Mouse (Mus musculus): ENCODE results near the gene Amot. TPM values are rescaled to one million over a fixed set of nuclear protein-coding genes. Genes with fewer than 3 reads are reported as not detected.

The Amot gene
- 7.0 and 8.5 TPM in 2 replicates for polyA plus RNA-seq (2012; rRNA removed)

DNA sequence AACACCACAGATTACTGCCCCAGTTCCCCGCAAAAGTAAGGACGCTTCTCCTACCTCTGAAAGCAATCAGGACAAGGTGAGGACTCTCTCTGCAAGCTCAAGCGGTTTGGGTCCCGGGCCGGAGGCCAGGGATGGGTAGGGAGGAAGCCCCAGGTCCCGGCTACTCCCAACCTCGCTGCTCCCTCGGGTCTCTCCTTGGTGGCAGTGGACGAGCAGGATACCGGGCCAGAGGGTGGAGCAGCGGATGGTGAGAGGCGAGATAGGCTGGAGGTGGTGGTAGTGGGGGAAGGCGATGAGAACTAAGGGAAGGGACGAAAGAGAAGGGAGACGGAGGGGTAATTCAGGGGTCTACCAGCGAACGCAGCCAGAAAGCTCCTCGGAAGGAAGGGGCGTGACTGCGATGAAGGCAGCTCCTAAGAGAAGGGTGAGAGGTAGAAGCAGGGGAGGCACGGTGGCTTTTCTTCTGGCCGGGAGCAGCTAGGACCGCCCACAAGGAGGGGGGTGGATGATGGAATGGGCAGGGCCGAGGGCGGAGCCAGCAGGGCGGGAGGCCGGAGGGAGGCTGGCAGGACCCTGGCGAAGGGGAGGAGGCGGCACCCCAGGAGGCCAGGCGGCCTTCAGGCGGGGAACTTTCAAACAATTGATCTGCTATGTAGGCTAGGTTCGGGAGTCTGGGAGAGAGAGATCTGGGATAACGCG is at the start of gene Amot:
Gene Amot (minus strand): TSS at position 465 of the 699 bp plus-strand sequence.
- Histone ChIP-seq H3K27ac (ENCODE audit: control insufficient read depth, insufficient read depth, low read length) (no peak within 1 kb of the TSS), H3K36me3 (ENCODE audit: control insufficient read depth, insufficient read depth, low read length) (no peaks in the 10 kb centered on the region), H3K4me3 (ENCODE audit: control insufficient read depth, insufficient read depth, low read length) (peak within 1 kb of the TSS; percentile 89), H3K4me1 (replicated peaks; ENCODE audit: control insufficient read depth, insufficient read depth, low read length) (peaks cover 3% of the 10 kb centered on the region; the same call in 1 of the 2 replicates), H3K27me3 (ENCODE audit: control insufficient read depth, insufficient read depth, low read length) (no peaks in the 10 kb centered on the region; the same call in 1 of the 2 replicates)
- DNase-seq, result peak; percentile 76
- WGBS, result 1% methylated on average over 34 of the region's 34 CpGs
- TF ChIP-seq POLR2A (IDR thresholded peaks at IDR 0.05; ENCODE audit: control insufficient read depth, extremely low read depth, insufficient read depth, low read length, poor library complexity) (no peak), CTCF (IDR thresholded peaks at IDR 0.05; ENCODE audit: borderline replicate concordance, control insufficient read depth, extremely low read depth, insufficient read depth, low read length, poor library complexity) (no peak)

DNA sequence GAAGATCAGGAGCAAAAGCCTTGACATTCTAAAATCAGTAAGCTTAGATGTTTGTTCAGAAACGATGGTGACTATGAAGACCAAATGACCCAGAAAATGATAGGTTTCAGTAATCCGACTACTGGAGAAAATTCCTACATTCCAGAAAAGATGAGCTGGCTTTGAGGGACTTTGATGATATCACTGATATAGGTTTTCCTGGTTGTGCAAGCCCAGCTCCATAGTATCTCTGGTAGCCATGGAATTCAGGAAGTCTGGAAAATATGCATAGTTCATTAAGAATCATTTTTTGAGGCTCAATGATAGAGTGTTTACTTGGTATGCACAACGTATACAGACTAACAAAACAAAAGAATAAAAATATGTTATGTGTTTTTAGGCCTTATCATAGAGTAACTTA is 40.1 kb upstream of the Amot start:
- Histone ChIP-seq H3K4me3 (ENCODE audit: control insufficient read depth, insufficient read depth, low read length) (no peak overlapping the region), H3K4me1 (replicated peaks; ENCODE audit: control insufficient read depth, insufficient read depth, low read length) (no peaks in the 10 kb centered on the region), H3K36me3 (ENCODE audit: control insufficient read depth, insufficient read depth, low read length) (no peaks in the 10 kb centered on the region), H3K27me3 (ENCODE audit: control insufficient read depth, insufficient read depth, low read length) (no peaks in the 10 kb centered on the region), H3K27ac (ENCODE audit: control insufficient read depth, insufficient read depth, low read length) (no peak overlapping the region)
- DNase-seq, result no peak
- TF ChIP-seq CTCF (IDR thresholded peaks at IDR 0.05; ENCODE audit: borderline replicate concordance, control insufficient read depth, extremely low read depth, insufficient read depth, low read length, poor library complexity) (no peak), POLR2A (IDR thresholded peaks at IDR 0.05; ENCODE audit: control insufficient read depth, extremely low read depth, insufficient read depth, low read length, poor library complexity) (no peak)
- 88% methylated on average over 3 of the region's 3 CpGs for WGBS

DNA sequence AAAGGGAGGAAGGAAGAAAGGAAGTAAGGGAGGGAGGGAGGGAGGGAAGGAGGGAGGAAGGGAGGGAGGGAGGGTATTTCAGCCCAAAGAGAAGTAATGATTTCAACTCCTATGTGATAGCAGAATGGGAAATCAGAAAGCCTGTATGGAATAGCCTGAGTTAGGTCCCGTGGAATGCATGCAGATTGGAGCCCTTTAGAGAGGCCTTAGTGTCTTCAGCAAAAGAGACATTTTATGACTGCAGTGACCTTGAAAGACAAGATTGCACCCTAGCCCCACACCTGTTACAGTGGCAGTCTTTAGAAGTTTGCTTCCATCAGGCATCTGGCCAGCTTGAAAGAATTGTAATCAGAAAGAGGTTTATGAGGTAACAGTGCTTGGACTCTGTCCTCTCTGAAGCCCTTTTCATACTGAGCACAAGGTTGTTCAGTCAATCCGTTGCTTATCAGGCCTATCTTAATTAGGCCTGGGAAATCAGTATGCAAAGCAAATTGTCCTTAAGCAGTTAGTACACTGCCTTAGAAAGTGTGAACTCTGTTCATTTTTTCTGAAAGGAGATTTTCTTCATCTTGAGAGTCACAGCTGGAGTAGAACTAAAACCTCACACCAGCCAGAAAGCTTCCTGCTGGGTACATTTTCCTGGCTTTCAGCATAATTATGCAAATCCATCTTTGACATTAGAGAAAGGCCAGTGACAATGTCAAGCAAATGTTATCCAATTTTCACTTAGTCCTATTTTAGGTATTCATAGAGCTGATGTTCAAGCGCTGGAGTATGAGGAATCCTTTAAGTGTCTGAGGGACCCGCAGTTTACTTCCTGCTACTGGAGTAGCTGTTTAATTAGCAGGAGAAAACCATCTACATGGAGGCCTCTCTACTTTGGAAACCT is 38.9 kb upstream of the Amot start:
- no peak for DNase-seq
- Histone ChIP-seq H3K36me3 (ENCODE audit: control insufficient read depth, insufficient read depth, low read length) (no peaks in the 10 kb centered on the region), H3K4me1 (replicated peaks; ENCODE audit: control insufficient read depth, insufficient read depth, low read length) (no peaks in the 10 kb centered on the region), H3K27me3 (ENCODE audit: control insufficient read depth, insufficient read depth, low read length) (no peaks in the 10 kb centered on the region), H3K27ac (ENCODE audit: control insufficient read depth, insufficient read depth, low read length) (no peak overlapping the region), H3K4me3 (ENCODE audit: control insufficient read depth, insufficient read depth, low read length) (no peak overlapping the region)
- WGBS, result 96% methylated on average over 4 of the region's 4 CpGs
- TF ChIP-seq CTCF (IDR thresholded peaks at IDR 0.05; ENCODE audit: borderline replicate concordance, control insufficient read depth, extremely low read depth, insufficient read depth, low read length, poor library complexity), result no peak
- TF ChIP-seq POLR2A (IDR thresholded peaks at IDR 0.05; ENCODE audit: control insufficient read depth, extremely low read depth, insufficient read depth, low read length, poor library complexity), result no peak

DNA sequence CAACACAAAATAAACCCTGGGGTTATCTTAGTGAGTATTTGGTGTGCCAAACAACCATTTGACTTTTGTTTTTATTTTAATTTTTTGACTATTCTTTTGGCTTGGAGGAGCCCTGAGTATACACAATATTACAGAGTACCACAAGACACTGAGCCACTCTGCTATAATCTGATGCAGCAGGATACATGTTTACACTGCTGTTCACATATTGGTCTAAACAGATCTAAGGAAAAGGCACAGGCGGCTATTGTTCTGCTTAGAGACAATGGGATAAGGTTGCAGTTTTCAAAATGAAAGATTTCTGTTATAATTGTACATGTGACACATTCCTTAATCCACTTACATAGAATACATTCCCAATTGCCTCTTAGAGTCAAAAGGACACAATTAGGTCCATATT is 36.1 kb upstream of the Amot start:
- H3K4me1 ChIP-seq (replicated peaks; ENCODE audit: control insufficient read depth, insufficient read depth, low read length), result no peaks in the 10 kb centered on the region
- no peaks in the 10 kb centered on the region for H3K36me3 ChIP-seq (ENCODE audit: control insufficient read depth, insufficient read depth, low read length)
- H3K4me3 ChIP-seq (ENCODE audit: control insufficient read depth, insufficient read depth, low read length), result no peak overlapping the region
- TF ChIP-seq POLR2A (IDR thresholded peaks at IDR 0.05; ENCODE audit: control insufficient read depth, extremely low read depth, insufficient read depth, low read length, poor library complexity), result no peak
- TF ChIP-seq CTCF (IDR thresholded peaks at IDR 0.05; ENCODE audit: borderline replicate concordance, control insufficient read depth, extremely low read depth, insufficient read depth, low read length, poor library complexity), result no peak
- H3K27ac ChIP-seq (ENCODE audit: control insufficient read depth, insufficient read depth, low read length), result no peak overlapping the region
- no peak for DNase-seq
- WGBS, result 100% methylated on average over 1 of the region's 1 CpGs
- H3K27me3 ChIP-seq (ENCODE audit: control insufficient read depth, insufficient read depth, low read length), result no peaks in the 10 kb centered on the region

DNA sequence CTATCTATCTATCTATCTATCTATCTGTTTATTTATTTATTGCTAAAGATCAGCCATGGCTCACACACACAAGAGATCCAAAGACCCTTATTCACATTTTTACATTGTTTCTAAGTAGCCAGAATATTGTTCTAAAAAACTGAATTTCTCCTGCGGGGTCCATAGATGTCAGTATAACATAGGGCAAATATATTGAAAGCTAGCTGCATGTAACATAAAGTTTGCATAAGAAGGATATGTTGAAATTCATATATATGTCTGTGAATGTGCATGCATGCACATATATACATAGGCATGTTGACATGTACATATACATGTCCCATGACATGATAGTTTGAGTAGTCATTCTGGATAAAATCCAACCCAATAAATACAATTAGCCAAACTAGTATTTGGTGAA is 35.3 kb upstream of the Amot start:
- no peak overlapping the region for H3K27ac ChIP-seq (ENCODE audit: control insufficient read depth, insufficient read depth, low read length)
- 92% methylated on average over 1 of the region's 1 CpGs for WGBS
- no peaks in the 10 kb centered on the region for H3K27me3 ChIP-seq (ENCODE audit: control insufficient read depth, insufficient read depth, low read length)
- no peaks in the 10 kb centered on the region for H3K4me1 ChIP-seq (replicated peaks; ENCODE audit: control insufficient read depth, insufficient read depth, low read length)
- no peaks in the 10 kb centered on the region for H3K36me3 ChIP-seq (ENCODE audit: control insufficient read depth, insufficient read depth, low read length)
- TF ChIP-seq CTCF (IDR thresholded peaks at IDR 0.05; ENCODE audit: borderline replicate concordance, control insufficient read depth, extremely low read depth, insufficient read depth, low read length, poor library complexity) (no peak), POLR2A (IDR thresholded peaks at IDR 0.05; ENCODE audit: control insufficient read depth, extremely low read depth, insufficient read depth, low read length, poor library complexity) (no peak)
- no peak overlapping the region for H3K4me3 ChIP-seq (ENCODE audit: control insufficient read depth, insufficient read depth, low read length)
- no peak for DNase-seq

DNA sequence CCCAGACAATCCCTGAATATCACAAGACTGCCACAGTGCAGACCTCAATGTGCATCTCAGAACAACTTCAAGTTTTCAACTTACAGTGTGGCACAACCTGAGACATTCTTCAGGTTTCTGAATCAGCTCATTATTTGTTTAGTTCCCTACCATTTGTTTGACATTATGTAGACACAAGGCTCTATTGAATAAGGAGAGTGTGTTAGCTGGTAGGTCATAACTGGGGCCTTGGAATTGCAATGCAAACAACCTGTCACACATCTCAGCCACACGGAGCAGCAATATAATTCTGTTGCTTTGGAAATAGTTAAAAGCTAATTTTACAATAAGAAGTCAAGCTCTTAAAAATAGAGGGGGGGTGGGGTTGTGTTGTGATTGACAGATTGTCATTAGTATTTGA is 24.6 kb upstream of the Amot start:
- 92% methylated on average over 1 of the region's 1 CpGs for WGBS
- DNase-seq, result no peak
- H3K27me3 ChIP-seq (ENCODE audit: control insufficient read depth, insufficient read depth, low read length), result no peaks in the 10 kb centered on the region
- H3K4me1 ChIP-seq (replicated peaks; ENCODE audit: control insufficient read depth, insufficient read depth, low read length), result no peaks in the 10 kb centered on the region
- H3K36me3 ChIP-seq (ENCODE audit: control insufficient read depth, insufficient read depth, low read length), result no peaks in the 10 kb centered on the region
- no peak overlapping the region for H3K27ac ChIP-seq (ENCODE audit: control insufficient read depth, insufficient read depth, low read length)
- no peak overlapping the region for H3K4me3 ChIP-seq (ENCODE audit: control insufficient read depth, insufficient read depth, low read length)
- TF ChIP-seq CTCF (IDR thresholded peaks at IDR 0.05; ENCODE audit: borderline replicate concordance, control insufficient read depth, extremely low read depth, insufficient read depth, low read length, poor library complexity), result no peak

Measured in thymus, adult 2 months (tissue).